Mouse (Mus musculus): ENCODE data around the gene 9130213A22Rik. TPM values are rescaled to one million over a fixed set of nuclear protein-coding genes. Genes with fewer than 3 reads are reported as not detected.
A peak's percentile ranks its signal among the peaks of the same experiment; 100 is the strongest.

9130213A22Rik gene
- total RNA-seq, 2 experiments from 2014 or later: 0.21 TPM; not detected in 1

DNA sequence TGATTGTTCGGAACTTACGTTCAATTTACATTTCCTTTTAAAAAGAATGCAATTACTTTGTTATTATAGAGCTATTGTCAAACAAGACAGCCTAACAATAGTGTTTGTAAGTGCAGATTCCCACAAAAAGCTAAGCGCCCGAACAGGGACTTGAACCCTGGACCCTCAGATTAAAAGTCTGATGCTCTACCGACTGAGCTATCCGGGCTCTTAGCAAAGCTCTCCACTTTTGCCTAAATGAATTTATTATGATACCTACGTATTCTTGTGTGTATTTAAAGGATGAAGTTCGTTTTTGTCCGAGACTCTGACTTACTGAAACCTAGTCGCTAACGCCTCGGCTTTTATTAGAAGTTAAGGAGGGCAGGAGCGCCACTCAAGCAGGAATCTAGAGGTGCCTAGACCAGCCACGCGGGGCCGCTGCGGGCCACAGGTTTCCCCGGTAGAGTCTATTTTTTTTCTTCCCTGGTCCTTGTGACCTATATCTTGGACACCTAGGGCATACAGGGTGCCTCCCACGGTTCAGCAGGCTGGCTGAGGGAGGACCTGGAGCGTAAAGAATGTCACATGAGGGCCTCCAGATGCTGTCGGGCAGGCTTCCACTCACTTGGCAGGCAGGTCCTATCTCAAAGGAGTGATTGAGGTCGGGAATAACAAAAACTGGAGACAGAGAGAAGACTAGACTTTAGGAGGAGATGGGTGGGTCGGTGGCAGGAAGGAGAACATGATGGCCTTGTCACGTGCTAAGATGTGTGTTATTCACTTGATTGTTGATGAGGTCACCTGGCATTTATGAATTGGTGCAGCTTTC lies 2.9 kb upstream of the 9130213A22Rik start:
- DNase-seq (ENCODE audit: low spot score): peak; percentile 65
- intact Hi-C loops (cut with DNase I): loop anchor here (5.0 kb wide), 1 partner anchor 117 kb away; no protein-coding TSS in a partner anchor

DNA sequence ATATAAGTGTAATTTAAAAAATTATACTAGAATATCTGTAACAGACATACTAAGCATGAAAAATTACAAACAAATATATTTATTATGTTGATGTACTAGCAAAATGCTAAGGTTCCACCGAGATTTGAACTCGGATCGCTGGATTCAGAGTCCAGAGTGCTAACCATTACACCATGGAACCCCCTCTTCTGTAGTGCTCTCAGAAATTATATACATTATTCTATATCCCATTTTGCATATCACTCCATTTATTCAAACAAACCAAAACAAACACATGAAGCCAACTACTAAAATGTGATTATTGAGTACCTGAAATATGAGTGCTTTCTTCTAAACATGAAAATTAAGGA lies 2.1 kb upstream of the 9130213A22Rik start:
- no peak for DNase-seq (ENCODE audit: low spot score)
- intact Hi-C loops (cut with DNase I): loop anchor here (1.0 kb wide), 1 partner anchor 83 kb away; no protein-coding TSS in a partner anchor

DNA sequence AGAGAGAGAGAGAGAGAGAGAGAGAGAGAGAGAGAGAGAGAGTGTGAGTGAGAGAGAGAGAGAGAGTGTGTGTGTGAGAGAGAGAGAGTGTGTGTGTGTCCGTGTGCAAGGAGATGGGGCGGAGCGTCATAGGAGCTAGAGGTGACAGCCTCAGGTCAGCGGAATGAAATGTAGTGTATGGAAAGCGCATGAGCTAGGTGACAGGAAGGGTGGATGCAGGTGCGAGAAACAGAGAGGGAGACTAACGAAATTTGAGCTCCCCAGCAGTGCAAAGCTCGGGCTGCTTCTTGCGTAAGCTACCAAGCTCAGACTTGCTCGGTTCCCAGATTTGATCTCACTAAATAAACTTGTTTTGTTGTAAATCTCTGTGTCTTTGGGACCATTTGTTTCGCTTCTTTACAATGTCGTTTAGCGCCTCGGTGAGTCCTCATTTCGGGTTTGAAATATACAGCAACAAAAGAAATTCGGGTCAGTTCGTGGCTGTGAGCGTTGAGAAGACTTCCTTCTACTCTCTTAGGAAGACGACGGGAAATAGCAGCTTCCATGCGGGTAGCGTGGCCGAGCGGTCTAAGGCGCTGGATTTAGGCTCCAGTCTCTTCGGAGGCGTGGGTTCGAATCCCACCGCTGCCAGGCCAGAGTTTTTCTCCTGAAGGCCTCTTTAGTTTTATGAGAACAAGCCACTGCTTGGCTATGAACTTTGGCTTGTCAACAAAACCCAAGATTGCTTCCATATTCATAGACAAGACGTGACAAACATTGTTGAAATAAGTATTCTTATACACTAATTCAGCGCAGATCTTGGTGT lies 1.5 kb upstream of the 9130213A22Rik start:
- intact Hi-C loops (cut with DNase I): loop anchor here (1.0 kb wide), 2 partner anchors 61 to 83 kb away; no protein-coding TSS in a partner anchor

DNA sequence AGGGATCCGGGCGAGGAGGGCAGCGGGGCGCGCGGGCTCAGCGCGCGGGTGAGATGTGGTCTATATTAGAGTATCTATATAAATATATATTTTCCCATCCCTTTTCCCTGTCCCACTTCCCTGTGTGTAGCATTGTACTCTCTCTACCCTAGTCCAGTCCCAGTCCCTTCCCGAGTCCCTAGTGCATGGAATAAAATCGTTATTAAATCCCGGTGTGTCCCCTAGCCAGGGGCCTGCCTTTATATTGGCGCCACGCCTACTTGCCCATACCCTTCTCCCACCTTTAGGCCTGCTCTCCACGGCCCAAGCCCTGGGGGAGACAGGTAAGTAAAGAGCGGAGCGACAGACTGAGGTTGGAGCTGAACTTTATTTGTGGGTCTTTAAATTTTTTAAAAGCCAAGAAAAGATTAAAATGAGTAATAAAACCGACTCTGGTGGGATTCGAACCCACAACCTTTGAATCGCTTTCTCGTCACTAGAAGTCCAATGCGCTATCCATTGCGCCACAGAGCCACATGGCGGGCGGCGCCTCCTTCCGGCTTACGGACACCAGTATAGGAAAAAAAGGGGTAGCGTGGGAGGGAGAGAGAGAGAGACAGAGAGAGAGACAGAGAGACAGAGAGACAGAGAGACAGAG lies 785 bp upstream of the 9130213A22Rik start:
- intact Hi-C loops (cut with DNase I): loop anchor here (1.0 kb wide), 1 partner anchor 60 kb away; no protein-coding TSS in a partner anchor
- DNase-seq (ENCODE audit: low spot score): peak; percentile 80

More for the DNA sequence above, 1.5 kb upstream of the 9130213A22Rik start:
- peak; percentile 76 for DNase-seq (ENCODE audit: low spot score)

DNA sequence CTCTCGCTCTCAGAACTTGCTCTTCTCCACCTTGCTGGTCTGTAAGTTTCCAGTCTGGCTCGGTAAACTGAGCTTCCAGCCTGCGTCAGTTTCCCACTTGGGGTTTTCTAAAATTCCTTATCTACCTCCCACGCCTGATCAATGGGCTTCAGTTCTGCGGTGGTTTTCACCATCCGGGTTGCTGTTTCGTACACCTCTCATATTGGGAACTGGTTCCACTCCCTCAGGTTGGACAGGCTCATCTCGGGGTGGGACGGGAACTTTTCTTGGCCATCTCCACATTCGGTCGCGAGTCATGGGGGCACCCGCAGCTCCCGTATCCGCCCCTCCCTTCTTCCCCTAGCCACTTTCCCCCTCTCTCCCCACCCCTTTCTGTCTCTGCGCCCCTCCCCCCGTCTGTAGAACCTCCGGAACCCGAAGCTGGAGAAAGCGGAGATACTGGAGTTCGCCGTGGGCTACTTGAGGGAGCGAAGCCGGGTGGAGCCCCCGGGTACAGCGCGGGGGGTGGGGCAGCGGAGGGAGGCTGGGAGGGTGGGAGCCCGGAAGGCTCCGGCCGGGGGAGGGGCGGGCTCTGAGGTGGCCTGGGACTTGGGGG lies 551 bp downstream of the 9130213A22Rik start:
- intact Hi-C loops (cut with DNase I): loop anchor here (1.0 to 2.0 kb wide), 2 partner anchors 25 to 29 kb away; no protein-coding TSS in a partner anchor
- no peak for DNase-seq (ENCODE audit: low spot score)

DNA sequence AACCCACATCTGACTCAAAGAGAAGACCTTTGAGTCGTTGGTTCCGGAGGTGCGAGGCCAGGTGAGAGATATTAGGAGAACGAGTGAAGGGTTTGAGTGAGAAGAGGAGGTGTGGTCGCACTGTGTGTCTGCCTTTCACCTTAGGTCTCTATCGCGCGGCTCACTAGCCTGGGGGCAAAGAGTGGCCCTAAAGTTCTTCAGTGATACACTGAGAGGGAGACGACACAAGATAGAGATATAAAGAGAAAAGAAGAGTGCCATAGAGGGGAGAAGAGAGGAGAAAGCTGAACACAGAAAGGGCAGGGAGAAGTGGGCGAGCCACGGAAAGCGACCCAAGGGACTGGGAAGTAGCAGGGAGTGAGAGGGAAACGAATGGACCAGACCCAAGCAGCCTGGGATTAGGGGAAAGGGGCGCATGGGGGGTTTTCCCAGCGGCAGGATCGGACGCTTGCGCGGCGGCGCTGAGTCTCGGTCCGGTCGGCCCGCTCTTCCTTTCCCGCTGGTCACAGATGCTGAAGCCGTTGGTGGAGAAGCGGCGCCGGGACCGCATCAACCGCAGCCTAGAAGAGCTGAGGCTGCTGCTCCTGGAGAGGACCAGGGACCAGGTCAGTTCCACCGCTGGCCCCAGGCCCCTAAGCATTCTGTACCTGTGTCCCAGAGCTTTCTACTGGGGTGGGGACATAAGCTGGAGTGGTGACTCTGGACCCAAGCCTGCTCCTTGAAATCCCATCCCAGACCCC lies 1.2 kb downstream of the 9130213A22Rik start:
- DNase-seq (ENCODE audit: low spot score): no peak
- intact Hi-C loops (cut with DNase I): loop anchor here (2.0 kb wide), 1 partner anchor 28 kb away; no protein-coding TSS in a partner anchor

DNA sequence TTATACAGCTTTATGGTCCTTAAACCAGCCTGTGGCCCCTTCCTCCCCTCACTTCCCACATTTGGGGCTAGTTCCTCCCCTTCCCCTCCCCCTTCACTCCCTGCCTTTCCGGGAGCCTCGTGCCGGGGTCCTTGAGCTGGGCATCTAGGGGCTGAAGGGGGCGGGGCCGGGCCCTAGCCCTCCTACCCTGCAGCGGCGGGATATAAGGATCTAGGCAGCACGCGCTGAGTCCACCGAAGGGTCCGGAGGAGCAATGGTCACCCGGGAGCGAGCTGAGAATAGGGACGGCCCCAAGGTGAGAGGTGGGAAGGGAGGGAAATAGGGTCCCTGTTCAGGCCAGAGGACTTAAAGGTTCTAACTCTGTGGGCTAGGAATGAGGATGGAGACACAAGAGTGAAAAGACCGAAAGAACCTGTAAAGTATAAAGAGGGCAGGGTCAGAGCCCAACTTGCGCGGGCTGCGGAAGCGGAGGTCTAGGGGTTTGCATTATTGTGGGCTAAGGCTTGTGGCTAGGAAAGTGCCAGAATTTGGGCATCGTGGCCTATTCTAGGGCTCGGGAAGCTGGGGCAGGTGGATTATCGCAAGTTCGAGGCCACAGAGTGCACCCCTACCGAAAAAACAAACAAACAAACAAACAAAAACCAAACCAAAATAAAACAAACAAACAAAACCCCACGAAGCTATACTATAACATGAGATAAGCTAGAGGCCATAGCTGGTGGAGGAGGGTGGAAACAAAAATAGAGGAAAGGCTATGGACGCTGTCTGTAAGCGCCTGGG lies 2.0 kb downstream of the 9130213A22Rik start, which contains the start of gene Hes7:
TSS of gene Hes7 (plus strand) at position 184 of the 780 bp plus-strand sequence.
- peak; percentile 23 for DNase-seq (ENCODE audit: low spot score)
- intact Hi-C loops (cut with DNase I): loop anchor here (2.0 kb wide), 1 partner anchor 28 kb away; no protein-coding TSS in a partner anchor

DNA sequence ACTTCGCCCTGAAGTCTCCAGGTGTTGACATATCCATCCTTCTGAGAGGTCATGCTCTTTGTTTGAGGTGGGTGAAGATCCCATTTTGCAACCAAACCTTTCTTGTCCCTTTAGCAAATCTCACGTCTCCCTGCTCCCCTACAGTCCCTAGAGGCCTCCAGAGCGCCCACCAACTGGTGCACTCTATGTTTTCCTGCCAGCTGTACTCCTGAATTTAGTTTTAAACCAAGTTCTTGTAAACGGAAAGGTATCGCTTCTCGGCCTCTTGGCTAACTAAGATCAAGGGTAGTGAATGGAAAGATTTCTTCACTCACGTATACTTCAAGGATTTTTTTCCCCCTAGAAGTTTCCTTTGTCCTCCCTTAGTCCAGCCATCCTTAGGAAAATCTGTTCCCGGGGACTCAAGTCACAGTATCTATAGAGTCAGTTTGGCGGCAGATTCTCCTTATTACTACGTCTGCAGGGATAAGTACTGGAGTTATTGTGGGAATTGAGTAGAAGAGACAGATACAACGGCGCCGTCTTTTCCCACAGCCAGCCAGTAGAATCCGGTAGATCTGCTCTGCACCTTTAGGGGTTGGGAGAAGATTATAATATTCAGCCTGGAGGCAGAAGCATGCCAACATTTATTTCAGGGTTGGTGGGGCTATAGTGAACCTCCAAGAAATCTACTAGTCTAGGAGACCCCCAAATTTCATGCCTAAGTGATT lies 2.8 kb downstream of the 9130213A22Rik start:
- no peak for DNase-seq (ENCODE audit: low spot score)
- intact Hi-C loops (cut with DNase I): loop anchor here (2.0 kb wide), 1 partner anchor 27 kb away; no protein-coding TSS in a partner anchor

DNA sequence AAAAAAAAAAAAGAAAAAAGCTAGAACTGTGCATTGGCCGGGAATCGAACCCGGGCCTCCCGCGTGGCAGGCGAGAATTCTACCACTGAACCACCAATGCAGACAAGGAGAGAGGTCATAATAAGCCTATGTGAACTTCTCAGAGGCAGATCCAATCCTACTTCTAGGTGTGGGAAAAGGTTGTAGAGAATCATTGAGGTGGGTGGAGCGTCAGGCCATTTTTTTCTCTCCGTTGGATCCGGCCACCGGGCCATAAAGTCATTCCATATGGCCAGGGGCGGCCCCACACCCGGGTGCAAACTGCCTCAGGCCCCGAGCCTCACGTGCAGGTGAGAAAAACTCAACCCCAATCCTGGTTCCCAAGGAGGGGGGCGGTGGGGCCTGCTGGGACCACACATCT lies 3.6 kb downstream of the 9130213A22Rik start:
- intact Hi-C loops (cut with DNase I): no loop called here
- peak; percentile 65 for DNase-seq (ENCODE audit: low spot score)

DNA sequence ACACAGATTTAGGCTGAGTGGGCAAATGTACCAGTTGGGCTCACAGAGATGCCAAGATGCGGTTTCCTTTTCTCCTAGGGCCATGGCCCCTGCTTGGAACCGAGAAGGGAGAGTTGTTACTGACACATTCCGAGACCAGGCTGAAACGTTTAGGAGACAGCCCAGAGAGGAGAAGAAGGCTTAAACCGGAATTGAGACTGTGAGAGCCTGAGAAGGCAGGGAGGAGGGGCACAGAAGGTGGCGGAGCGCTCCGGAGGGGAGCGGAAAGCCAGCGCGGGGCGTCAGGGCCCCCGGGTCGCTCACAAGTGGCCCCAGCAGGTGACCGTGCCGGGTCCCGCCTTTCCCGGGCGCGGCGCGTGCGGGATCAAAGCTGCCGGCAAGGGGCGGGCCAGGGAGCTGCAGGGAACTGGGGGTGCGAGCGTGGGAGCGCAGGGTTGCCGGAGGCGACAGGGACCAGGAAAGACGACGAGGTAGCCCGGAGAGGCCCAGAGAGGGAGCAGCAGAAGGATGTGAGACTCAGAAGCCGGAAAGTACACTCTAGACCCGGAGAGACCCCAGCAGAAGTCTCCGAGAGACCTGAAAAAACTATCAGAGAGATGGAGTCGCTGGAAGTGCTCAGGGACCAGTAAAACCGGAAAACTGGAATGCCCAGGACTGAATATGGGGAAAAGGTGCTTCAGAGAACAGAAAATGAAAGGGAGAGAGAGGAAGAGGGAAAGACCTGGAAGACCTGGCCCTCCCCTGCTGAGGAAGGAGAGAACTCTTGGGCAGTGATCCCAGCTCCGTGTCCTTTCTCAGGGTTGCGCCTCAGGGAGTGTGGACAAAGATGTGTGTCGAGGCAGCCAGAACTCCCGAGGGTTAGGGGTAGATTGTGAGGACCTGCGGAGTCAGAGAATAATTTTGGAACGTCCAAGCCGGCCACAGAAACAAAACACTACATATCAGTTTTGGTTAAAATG lies 4.4 kb downstream of the 9130213A22Rik start:
- intact Hi-C loops (cut with DNase I): loop anchor here (2.0 kb wide), 1 partner anchor 15 kb away; no protein-coding TSS in a partner anchor
- DNase-seq (ENCODE audit: low spot score): peak; percentile 45

DNA sequence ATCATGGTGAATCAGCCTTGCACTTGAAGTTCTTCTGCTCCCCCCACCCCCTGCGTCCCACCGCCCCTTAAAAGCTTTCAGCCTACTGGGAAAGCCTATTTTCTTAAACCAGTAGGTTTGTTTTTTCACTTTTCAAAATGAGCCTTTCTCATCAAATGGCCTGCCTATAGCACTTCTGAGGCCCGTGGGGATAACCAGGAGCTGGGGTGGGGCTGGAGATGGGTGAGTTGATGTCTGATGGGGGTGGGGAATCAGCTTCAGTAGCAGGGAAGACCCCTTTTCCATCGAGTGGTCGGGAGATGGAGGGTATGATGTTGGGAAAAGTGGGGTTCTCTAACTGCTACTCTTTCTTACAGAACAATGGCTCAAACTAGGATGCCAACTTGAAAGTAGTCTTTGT lies 5.5 kb downstream of the 9130213A22Rik start:
- intact Hi-C loops (cut with DNase I): loop anchor here (2.0 kb wide), 1 partner anchor 14 kb away; no protein-coding TSS in a partner anchor

DNA sequence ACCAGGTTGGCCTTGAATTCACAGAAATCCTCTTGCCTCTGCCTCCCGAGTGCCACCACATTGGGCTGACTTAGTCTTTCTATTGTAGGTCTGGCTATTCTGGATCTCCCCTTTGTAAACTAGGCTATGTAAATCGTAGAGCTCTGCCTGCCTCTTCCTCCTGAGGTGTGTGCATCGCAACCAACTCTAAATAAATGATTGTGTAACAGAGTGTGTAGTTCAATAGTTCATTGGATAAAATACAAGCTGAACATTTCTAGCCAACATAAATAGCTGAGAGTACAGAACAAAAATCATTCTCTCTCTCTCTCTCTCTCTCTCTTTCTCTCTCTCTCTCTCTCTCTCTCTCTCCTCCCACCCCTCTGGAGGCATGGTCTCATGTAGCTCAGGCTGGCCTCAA lies 7.8 kb downstream of the 9130213A22Rik start:
- intact Hi-C loops (cut with DNase I): no loop called here
- no peak for DNase-seq (ENCODE audit: low spot score)

More for the DNA sequence above, 5.5 kb downstream of the 9130213A22Rik start:
- DNase-seq (ENCODE audit: low spot score): no peak

DNA sequence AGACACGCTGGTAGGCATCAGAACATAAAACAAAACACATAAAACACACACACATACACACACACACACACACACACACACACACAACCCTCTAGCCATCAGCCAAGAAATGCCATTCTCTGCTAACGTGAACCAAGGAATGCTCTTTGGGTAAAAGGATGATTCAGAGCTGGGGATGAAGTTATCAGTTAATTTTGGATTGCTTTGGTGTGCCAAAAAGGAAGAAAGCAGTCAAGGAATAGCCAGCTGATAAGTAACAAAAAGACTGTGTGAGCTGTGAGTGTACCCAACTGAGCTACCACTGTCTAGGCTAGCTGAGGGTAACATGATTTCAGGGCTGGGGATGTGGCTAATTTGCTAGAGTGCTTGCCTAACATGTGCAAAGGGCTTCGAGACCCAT lies 8.4 kb downstream of the 9130213A22Rik start:
- DNase-seq (ENCODE audit: low spot score): no peak
- intact Hi-C loops (cut with DNase I): no loop called here

DNA sequence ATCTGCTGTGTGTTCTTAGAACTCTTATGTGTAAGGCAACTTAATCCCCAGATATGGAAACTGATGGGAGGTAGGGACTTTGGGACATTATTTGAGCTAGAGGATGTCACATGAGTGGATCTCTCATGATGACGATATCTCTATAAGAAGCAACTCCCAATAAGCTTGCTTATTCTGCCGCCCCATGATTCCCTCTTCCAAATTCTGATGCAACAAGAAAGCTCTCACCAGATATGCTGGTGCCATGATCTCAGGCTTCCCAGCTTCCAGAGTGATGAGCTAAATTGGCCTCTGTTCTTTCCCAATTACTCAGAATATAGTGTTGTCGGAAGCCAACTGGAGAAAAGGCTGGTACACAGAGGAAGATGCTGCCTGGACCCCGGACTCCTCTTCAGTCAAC lies 10.5 kb downstream of the 9130213A22Rik start:
- intact Hi-C loops (cut with DNase I): no loop called here
- no peak for DNase-seq (ENCODE audit: low spot score)

DNA sequence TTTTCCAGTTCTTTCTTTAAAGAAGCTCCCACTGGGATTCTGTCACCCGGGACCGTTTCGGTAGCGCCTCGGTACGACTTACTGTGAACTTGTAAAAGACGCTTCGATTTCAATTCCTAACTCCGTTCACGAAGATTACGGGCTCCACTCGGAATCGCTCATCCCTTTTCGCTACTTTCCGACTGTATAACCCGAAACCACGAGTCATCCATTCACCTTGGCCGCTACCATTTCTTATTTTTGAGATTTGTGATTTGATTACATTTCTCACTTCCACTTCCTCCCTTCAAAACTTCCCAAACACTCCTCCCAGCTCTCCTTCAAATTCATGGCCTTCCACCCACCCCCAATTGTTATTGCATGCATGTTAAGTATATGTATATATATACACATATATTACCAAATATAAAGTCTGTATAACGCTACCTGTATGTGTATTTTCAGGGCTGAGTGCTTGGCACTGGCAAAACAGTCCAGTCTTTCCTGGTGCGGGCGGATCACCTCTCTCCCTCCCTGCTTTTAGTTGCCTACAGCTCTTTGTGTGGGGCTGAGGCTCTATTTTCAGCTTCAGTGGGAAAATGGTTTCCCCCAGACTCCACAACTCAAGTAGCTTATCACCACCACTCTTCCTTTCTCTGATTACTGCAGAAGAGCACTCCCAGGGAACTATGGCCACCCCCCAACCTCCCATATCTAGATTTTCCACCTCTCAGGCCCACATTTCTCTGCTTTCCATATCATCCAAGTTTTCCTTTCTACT lies 11.2 kb downstream of the 9130213A22Rik start:
- DNase-seq (ENCODE audit: low spot score): no peak
- intact Hi-C loops (cut with DNase I): no loop called here
